Mouse (Mus musculus) layer of hippocampus, adult 8-10 months (tissue): Measurements from ENCODE around the gene Alpk1. TPM values are rescaled to one million over a fixed set of nuclear protein-coding genes. Genes with fewer than 3 reads are reported as not detected.
A peak's percentile ranks its signal among the peaks of the same experiment; 100 is the strongest.

Experiments used
- DNase-seq, 2 experiments: peaks; one replicate each; pipeline ENCODE4 v3.0.0; 2022; ENCODE audit warnings: low spot score in 2 of 2
- total RNA-seq, 4 experiments: library from RNA; stranded (reverse); gene quantifications; 2 replicates each; pipeline ENCODE4 v1.2.4; 2022

Alpk1 gene
- 10 to 100 TPM in 3 of 4 experiments, 1 to 10 TPM in 1; 8.6 to 12.3 (median 11.4) TPM for total RNA-seq

- peak; percentile 23 to 38 for DNase-seq
Observed at GRCm38 (mm10) chr3:127780021-127780644, at the start of gene Alpk1. Alpk1 (minus strand) TSS chr3:127780527.

GRCm38 (mm10) chr3:127827123-127827522 lies 46.8 kb upstream of the Alpk1 start:
- DNase-seq, result no peak

- no peak for DNase-seq
Observed at GRCm38 (mm10) chr3:127826503-127826902, 46.2 kb upstream of the Alpk1 start.

GRCm38 (mm10) chr3:127823886-127824863 lies 43.8 kb upstream of the Alpk1 start:
- DNase-seq, result no peak

- no peak for DNase-seq
Observed at GRCm38 (mm10) chr3:127821209-127821608, 40.9 kb upstream of the Alpk1 start.

GRCm38 (mm10) chr3:127820400-127820799 lies 40.1 kb upstream of the Alpk1 start:
- DNase-seq, result no peak

- no peak for DNase-seq
Observed at GRCm38 (mm10) chr3:127818694-127819663, 38.7 kb upstream of the Alpk1 start.

GRCm38 (mm10) chr3:127817120-127817683 lies 36.9 kb upstream of the Alpk1 start:
- DNase-seq, result no peak

GRCm38 (mm10) chr3:127809103-127809502 lies 28.8 kb upstream of the Alpk1 start:
- DNase-seq, result no peak

- DNase-seq, result no peak
Observed at GRCm38 (mm10) chr3:127807846-127808245, 27.5 kb upstream of the Alpk1 start.

- DNase-seq, result no peak
Observed at GRCm38 (mm10) chr3:127805991-127806390, 25.7 kb upstream of the Alpk1 start.

GRCm38 (mm10) chr3:127805071-127805470 lies 24.7 kb upstream of the Alpk1 start:
- DNase-seq, result no peak

GRCm38 (mm10) chr3:127804439-127804838 lies 24.1 kb upstream of the Alpk1 start:
- no peak for DNase-seq

- DNase-seq, result no peak
Observed at GRCm38 (mm10) chr3:127802814-127803213, 22.5 kb upstream of the Alpk1 start.

GRCm38 (mm10) chr3:127801162-127801561 lies 20.8 kb upstream of the Alpk1 start:
- DNase-seq, result no peak

GRCm38 (mm10) chr3:127796271-127796670 lies 15.9 kb upstream of the Alpk1 start:
- no peak for DNase-seq

GRCm38 (mm10) chr3:127795762-127796161 lies 15.4 kb upstream of the Alpk1 start:
- DNase-seq, result no peak

GRCm38 (mm10) chr3:127793022-127793421 lies 12.7 kb upstream of the Alpk1 start:
- DNase-seq, result no peak

GRCm38 (mm10) chr3:127791595-127792561 lies 11.6 kb upstream of the Alpk1 start:
- DNase-seq, result no peak

- DNase-seq, result no peak
Observed at GRCm38 (mm10) chr3:127791056-127791483, 10.7 kb upstream of the Alpk1 start.
